Mouse (Mus musculus): ENCODE data around the gene Lhx5. TPM values are rescaled to one million over a fixed set of nuclear protein-coding genes. Genes with fewer than 3 reads are reported as not detected.

Gene Lhx5
- polyA plus RNA-seq, 1 experiment from 2014 or later: 0.11 TPM

Other genes with a start within 250 kb of the Lhx5 start
- 6.6 and 8.6 TPM in 2 replicates for gene Sdsl, start 41.1 kb downstream of the Lhx5 start, polyA plus RNA-seq (2014; fragmentation: Nextera tagmentation; extraction: Ambion mirVana)
- gene Sds, start 44.8 kb downstream of the Lhx5 start, polyA plus RNA-seq (2014; fragmentation: Nextera tagmentation; extraction: Ambion mirVana): 0.18 TPM in 1 of 2 replicates, not detected in the other
- 28.7 and 30.0 TPM in 2 replicates for gene Plbd2, start 71.9 kb downstream of the Lhx5 start, polyA plus RNA-seq (2014; fragmentation: Nextera tagmentation; extraction: Ambion mirVana)
- 1.6 and 2.1 TPM in 2 replicates for gene Slc8b1, start 79.5 kb downstream of the Lhx5 start, polyA plus RNA-seq (2014; fragmentation: Nextera tagmentation; extraction: Ambion mirVana)
- 18.1 and 19.1 TPM in 2 replicates for gene Tpcn1, start 157.0 kb downstream of the Lhx5 start, polyA plus RNA-seq (2014; fragmentation: Nextera tagmentation; extraction: Ambion mirVana)
- gene Iqcd, start 157.3 kb downstream of the Lhx5 start, polyA plus RNA-seq (2014; fragmentation: Nextera tagmentation; extraction: Ambion mirVana): 0.18 and 0.54 TPM in 2 replicates
- gene Rita1, start 180.9 kb downstream of the Lhx5 start, polyA plus RNA-seq (2014; fragmentation: Nextera tagmentation; extraction: Ambion mirVana): 5.6 and 7.9 TPM in 2 replicates
- 22.2 and 23.5 TPM in 2 replicates for gene Ddx54, start 181.0 kb downstream of the Lhx5 start, polyA plus RNA-seq (2014; fragmentation: Nextera tagmentation; extraction: Ambion mirVana)
- gene Cfap73, start 202.5 kb downstream of the Lhx5 start, polyA plus RNA-seq (2014; fragmentation: Nextera tagmentation; extraction: Ambion mirVana): not detected in 2 replicates
- 0.27 and 0.30 TPM in 2 replicates for gene Rasal1, start 217.1 kb downstream of the Lhx5 start, polyA plus RNA-seq (2014; fragmentation: Nextera tagmentation; extraction: Ambion mirVana)

Data from heart, embryonic 11.5 days (tissue).